In genomic region chr16:27796153-27796822, GRCm38 (mm10) we compare ENCODE assay signal across 23 mouse cellular contexts.
DNase-seq lines count a peak whose midpoint lies in the region; ATAC-seq and TF ChIP-seq lines count a peak whose summit lies in the region.
"Had no signal": no experiment of that assay in that cellular context is flagged by ENCODE, and none has a peak within 500 bp of the region (broad histone marks: within the 10 kb centered on the region; RNA-seq: fewer than 3 reads in every experiment).

No protein-coding gene starts in this region.

- intact Hi-C loops in gastrocnemius, postnatal 36 days (cut with DNase I) = no loop called here

- ATAC-seq in lung, embryonic 14.5 days (ENCODE audit: insufficient read depth) = peak; percentile 96
- peak; percentile 83 for ATAC-seq in lung, postnatal 0 days
- ATAC-seq: forebrain, embryonic 15.5 days; hindbrain, postnatal 0 days; inflammation-experienced regulatory T-cells, adult 6 months had no signal

- H3K79me2 ChIP-seq in CH12.LX (replicated peaks; ENCODE audit: control insufficient read depth, extremely low read depth, insufficient read depth, poor library complexity, severe bottlenecking) = no peaks in the 10 kb centered on the region

- WGBS in lung, embryonic 14.5 days = 39% methylated on average over 10 of the region's 10 CpGs
- 47% methylated on average over 10 of the region's 10 CpGs for WGBS in lung, postnatal 0 days
- WGBS in hindbrain, embryonic 10.5 days = 86% methylated on average over 10 of the region's 10 CpGs

- in situ Hi-C loops in CH12.LX (cut with MboI; ENCODE audit: low pct_ligation_motif_present, low pct_unique_long_range_greater_than_20kb, low sequenced_read_pairs) = no loop called here

- no peaks in the 10 kb centered on the region for H3K4me1 ChIP-seq in CH12.LX (ENCODE audit: control insufficient read depth in 1 of 2, insufficient read depth in 2 of 2)
- no peaks in the 10 kb centered on the region; the same call in 1 of the 2 replicates for H3K4me1 ChIP-seq in lung, embryonic 14.5 days (ENCODE audit: insufficient read depth)
- H3K4me1 ChIP-seq in lung, postnatal 0 days (ENCODE audit: insufficient read depth, low read depth, low read length) = no peaks in the 10 kb centered on the region
- H3K4me1 ChIP-seq in hindbrain, embryonic 10.5 days (replicated peaks) = no peaks in the 10 kb centered on the region
- H3K4me1 ChIP-seq: forebrain, embryonic 10.5 days; forebrain, embryonic 15.5 days; heart, embryonic 12.5 days; heart, embryonic 15.5 days had no signal

- DNase-seq in CH12.LX (ENCODE audit: extremely low read depth) = no peak
- peak; percentile 92 for DNase-seq in lung, embryonic 14.5 days
- peak; percentile 85 for DNase-seq in lung, postnatal 0 days (ENCODE audit: low spot score)
- DNase-seq in lung, postnatal 25 days (ENCODE audit: low spot score) = peak; percentile 42
- DNase-seq in hindbrain, embryonic 10.5 days (ENCODE audit: low spot score) = no peak
- DNase-seq in gastrocnemius, postnatal 36 days = no peak
- no peak for DNase-seq in heart, adult 9 months (ENCODE audit: low spot score in 2 of 2)
- no peak for DNase-seq in cerebellum, adult 11 months
- DNase-seq: adrenal gland, adult 8-10 months; adrenal gland, postnatal 25 days; cerebellum, adult 18-20 months; cerebellum, adult 9-10 months; cerebellum, postnatal 14 days; heart, adult 11 months; heart, postnatal 10 days; heart, postnatal 36 days had no signal

- no peaks in the 10 kb centered on the region for H3K27me3 ChIP-seq in CH12.LX (replicated peaks)
- no peaks in the 10 kb centered on the region for H3K27me3 ChIP-seq in lung, embryonic 14.5 days (ENCODE audit: insufficient read depth, low read length)
- H3K27me3 ChIP-seq in lung, postnatal 0 days (replicated peaks; ENCODE audit: insufficient read depth, low read length) = no peaks in the 10 kb centered on the region
- no peaks in the 10 kb centered on the region for H3K27me3 ChIP-seq in hindbrain, embryonic 10.5 days (ENCODE audit: insufficient read depth, poor library complexity, severe bottlenecking)
- H3K27me3 ChIP-seq: forebrain, embryonic 15.5 days; heart, embryonic 12.5 days; heart, embryonic 15.5 days had no signal

- H3K9me3 ChIP-seq in CH12.LX (replicated peaks; ENCODE audit: low read length) = no peaks in the 10 kb centered on the region
- no peaks in the 10 kb centered on the region for H3K9me3 ChIP-seq in lung, embryonic 14.5 days (ENCODE audit: low read depth, low read length)
- H3K9me3 ChIP-seq in lung, postnatal 0 days (ENCODE audit: low read length) = no peaks in the 10 kb centered on the region
- H3K9me3 ChIP-seq in hindbrain, embryonic 10.5 days = no peaks in the 10 kb centered on the region
- H3K9me3 ChIP-seq: forebrain, embryonic 10.5 days; forebrain, embryonic 15.5 days; heart, embryonic 12.5 days; heart, embryonic 15.5 days had no signal

- no peak for TF ChIP-seq RAD21 in CH12.LX (IDR thresholded peaks at IDR 0.05; ENCODE audit: low read depth, low read length)

- TF ChIP-seq CTCF in CH12.LX (conservative IDR thresholded peaks at IDR 0.05 in 1 of 2, IDR thresholded peaks at IDR 0.05 in 1 of 2; ENCODE audit: low read depth in 2 of 2, low read length in 2 of 2) = no peak
- no peak for TF ChIP-seq CTCF in lung, embryonic 14.5 days (IDR thresholded peaks at IDR 0.05; ENCODE audit: low read depth)
- no peak for TF ChIP-seq CTCF in lung, postnatal 0 days (IDR thresholded peaks at IDR 0.05)

- H3K36me3 ChIP-seq in CH12.LX (replicated peaks in 1 of 2; ENCODE audit: control insufficient read depth in 1 of 2, insufficient read depth in 1 of 2, low read length in 1 of 2) = no peaks in the 10 kb centered on the region
- H3K36me3 ChIP-seq in lung, embryonic 14.5 days (ENCODE audit: insufficient read depth) = no peaks in the 10 kb centered on the region
- H3K36me3 ChIP-seq in lung, postnatal 0 days (ENCODE audit: insufficient read depth, low read length) = no peaks in the 10 kb centered on the region
- H3K36me3 ChIP-seq in hindbrain, embryonic 10.5 days = no peaks in the 10 kb centered on the region
- H3K36me3 ChIP-seq: forebrain, embryonic 10.5 days; forebrain, embryonic 15.5 days; heart, embryonic 12.5 days; heart, embryonic 15.5 days had no signal

- H3K9ac ChIP-seq in CH12.LX (ENCODE audit: insufficient read depth, low read depth) = no peak overlapping the region
- H3K9ac ChIP-seq in lung, embryonic 14.5 days = no peak overlapping the region
- H3K9ac ChIP-seq in lung, postnatal 0 days (replicated peaks; ENCODE audit: low read depth) = no peak overlapping the region
- H3K9ac ChIP-seq: forebrain, embryonic 15.5 days; heart, embryonic 12.5 days; heart, embryonic 15.5 days; hindbrain, embryonic 14.5 days had no signal

- dilution Hi-C loops in CH12.LX (cut with MboI; ENCODE audit: extremely low pct_ligation_motif_present, extremely low pct_unique_long_range_greater_than_20kb, low sequenced_read_pairs) = no loop called here

- no peak for TF ChIP-seq POLR2A in CH12.LX (IDR thresholded peaks at IDR 0.05; ENCODE audit: low read depth, low read length)

- no peak overlapping the region for H3K4me3 ChIP-seq in CH12.LX (replicated peaks in 1 of 3; ENCODE audit: low read depth in 2 of 3, low read length in 2 of 3, poor library complexity in 1 of 3)
- no peak overlapping the region for H3K4me3 ChIP-seq in lung, embryonic 14.5 days (ENCODE audit: low read depth, low read length)
- no peak overlapping the region for H3K4me3 ChIP-seq in lung, postnatal 0 days (ENCODE audit: low read depth, low read length)
- H3K4me3 ChIP-seq in hindbrain, embryonic 10.5 days = no peak overlapping the region
- H3K4me3 ChIP-seq: forebrain, embryonic 10.5 days; forebrain, embryonic 15.5 days; heart, embryonic 12.5 days; heart, embryonic 15.5 days had no signal

- no peak overlapping the region for H3K27ac ChIP-seq in CH12.LX (ENCODE audit: insufficient read depth, low read depth)
- H3K27ac ChIP-seq in lung, embryonic 14.5 days (ENCODE audit: low read depth) = no peak overlapping the region
- H3K27ac ChIP-seq in lung, postnatal 0 days (ENCODE audit: low read length) = no peak overlapping the region
- H3K27ac ChIP-seq in hindbrain, embryonic 10.5 days = no peak overlapping the region
- H3K27ac ChIP-seq: forebrain, embryonic 10.5 days; forebrain, embryonic 15.5 days; heart, embryonic 15.5 days; hindbrain, embryonic 14.5 days; hindbrain, postnatal 0 days had no signal

- no peak for TF ChIP-seq EP300 in CH12.LX (IDR thresholded peaks at IDR 0.05; ENCODE audit: low read length)
- TF ChIP-seq EP300 in lung, postnatal 0 days (IDR thresholded peaks at IDR 0.05) = peak; percentile 33; the same call in 1 of the 2 replicates

- H3K4me2 ChIP-seq in CH12.LX (ENCODE audit: insufficient read depth, low read depth, poor library complexity, severe bottlenecking) = peak overlapping the region; percentile 16; the same call in 1 of the 2 replicates
- H3K4me2 ChIP-seq in lung, embryonic 14.5 days = no peak overlapping the region
- no peak overlapping the region for H3K4me2 ChIP-seq in lung, postnatal 0 days (replicated peaks; ENCODE audit: low read depth, low read length)
- H3K4me2 ChIP-seq: forebrain, embryonic 15.5 days; heart, embryonic 12.5 days; heart, embryonic 15.5 days; hindbrain, embryonic 14.5 days had no signal

TF ChIP-seq in CH12.LX, 34 proteins besides CTCF, POLR2A, EP300 and RAD21:
- TF ChIP-seq TCF12 (IDR thresholded peaks at IDR 0.05; ENCODE audit: low read depth, low read length) (no peak), MEF2A (IDR thresholded peaks at IDR 0.05; ENCODE audit: borderline replicate concordance, low read depth, low read length) (no peak), ZKSCAN1 (IDR thresholded peaks at IDR 0.05; ENCODE audit: borderline replicate concordance, low read depth, low read length) (no peak), NRF1 (IDR thresholded peaks at IDR 0.05; ENCODE audit: low read depth, low read length) (no peak), USF1 (IDR thresholded peaks at IDR 0.05; ENCODE audit: low read depth, low read length) (no peak), CHD1 (IDR thresholded peaks at IDR 0.05; ENCODE audit: low read depth, low read length) (no peak), MXI1 (IDR thresholded peaks at IDR 0.05; ENCODE audit: low read depth, low read length) (no peak), HCFC1 (IDR thresholded peaks at IDR 0.05; ENCODE audit: low read depth, low read length) (no peak), ZMIZ1 (IDR thresholded peaks at IDR 0.05; ENCODE audit: low read depth, low read length) (no peak), MYC (IDR thresholded peaks at IDR 0.05; ENCODE audit: low read depth, low read length) (no peak)

Comparison
In these comparisons a context has a peak if more than half of its experiments do, and no peak if none do; other contexts are left out.
1. DNase-seq: peak in lung, embryonic 14.5 days (single experiment), lung, postnatal 0 days (single experiment) and lung, postnatal 25 days (single experiment); none in CH12.LX (single experiment), hindbrain, embryonic 10.5 days (single experiment), gastrocnemius, postnatal 36 days (0 of 2), heart, adult 9 months (0 of 2) and cerebellum, adult 11 months (single experiment).